Mouse (Mus musculus): ENCODE measurements around the gene Chn2. TPM values are rescaled to one million over a fixed set of nuclear protein-coding genes. Genes with fewer than 3 reads are reported as not detected.

Gene Chn2
- total RNA-seq, 2 experiments from 2014 or later = 7.5 to 8.0 TPM

DNA sequence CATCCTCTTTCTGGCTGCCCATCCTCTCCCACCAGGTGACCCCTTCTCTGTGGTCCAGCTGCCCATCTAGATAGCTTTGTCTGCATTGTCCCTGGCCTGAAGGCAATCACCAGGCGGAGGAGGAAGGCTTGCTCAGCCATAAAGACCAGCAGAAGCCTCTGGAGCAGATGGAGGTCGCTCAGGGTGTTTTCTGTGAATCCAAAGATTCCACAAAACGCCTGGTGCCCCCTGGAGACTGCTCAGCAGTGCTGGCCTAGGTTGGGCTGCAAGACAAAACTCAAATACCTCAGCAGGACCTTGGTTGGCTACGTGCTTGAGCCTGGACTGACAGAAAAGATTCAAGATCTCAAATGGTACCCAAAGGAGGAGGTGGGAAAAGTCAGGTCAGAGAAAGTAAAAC, 186.0 kb downstream of the Chn2 start:
- no peak for ATAC-seq (replicated peaks; ENCODE audit: poor library complexity)

DNA sequence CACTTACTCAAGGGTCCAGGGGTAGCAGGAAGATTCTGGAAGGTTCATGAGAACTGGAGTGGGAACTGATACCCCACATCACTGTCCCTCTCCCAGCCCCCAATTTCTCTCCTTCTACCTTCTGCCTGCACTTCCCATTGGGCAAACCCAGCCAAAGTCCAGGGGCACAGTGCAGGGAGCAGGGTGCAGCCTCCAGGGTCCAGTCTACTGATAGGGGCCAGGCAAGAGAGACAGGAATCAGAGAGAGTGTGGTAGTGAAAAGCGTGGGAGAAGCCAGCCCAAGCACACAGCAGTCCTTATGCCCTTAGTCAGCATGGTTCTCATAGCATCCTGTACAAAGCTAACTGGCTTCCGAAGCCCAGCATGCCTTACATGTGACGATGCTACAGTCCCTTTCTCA, 187.7 kb downstream of the Chn2 start:
- no peak for ATAC-seq (replicated peaks; ENCODE audit: poor library complexity)

DNA sequence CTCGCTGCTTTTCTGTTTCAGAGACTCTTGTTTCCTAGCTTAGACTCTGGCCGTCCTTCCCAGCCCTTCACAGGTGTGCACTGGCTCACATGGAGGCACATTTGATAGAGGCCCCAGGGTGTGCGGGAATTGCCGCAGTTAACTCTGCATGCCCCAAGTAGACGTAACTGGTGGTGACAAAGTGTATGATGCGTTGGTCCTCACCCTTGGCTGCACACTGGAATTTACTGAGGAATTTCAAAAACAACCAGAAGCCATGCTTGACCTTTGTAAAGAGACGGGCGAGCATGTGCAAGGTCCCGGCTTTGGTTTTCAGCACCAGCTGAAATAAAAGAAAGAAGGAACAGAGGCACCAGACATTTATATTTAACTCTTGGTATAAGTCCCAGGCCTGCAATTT, 189.1 kb downstream of the Chn2 start:
- ATAC-seq (replicated peaks; ENCODE audit: poor library complexity) = no peak

DNA sequence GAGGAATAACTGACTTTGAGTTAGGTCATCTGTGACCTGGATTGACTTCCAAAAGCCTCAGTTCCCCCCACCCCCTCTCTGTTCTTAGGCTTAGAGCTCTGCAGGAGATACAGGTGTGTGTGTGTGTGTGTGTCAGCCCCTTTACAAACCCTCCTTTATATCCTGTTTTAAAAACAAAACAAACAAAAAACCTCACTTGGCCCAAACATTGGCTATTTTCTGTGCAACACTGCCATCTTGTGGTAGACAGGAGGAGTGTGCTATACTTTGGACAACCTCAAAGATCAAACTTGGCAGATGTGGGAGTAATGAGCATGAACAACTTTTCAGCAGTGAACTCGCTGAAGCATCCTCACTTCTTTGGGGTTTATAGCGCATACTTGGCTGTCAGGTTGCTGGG, 189.5 kb downstream of the Chn2 start:
- peak; percentile 74 for ATAC-seq (replicated peaks; ENCODE audit: poor library complexity)

DNA sequence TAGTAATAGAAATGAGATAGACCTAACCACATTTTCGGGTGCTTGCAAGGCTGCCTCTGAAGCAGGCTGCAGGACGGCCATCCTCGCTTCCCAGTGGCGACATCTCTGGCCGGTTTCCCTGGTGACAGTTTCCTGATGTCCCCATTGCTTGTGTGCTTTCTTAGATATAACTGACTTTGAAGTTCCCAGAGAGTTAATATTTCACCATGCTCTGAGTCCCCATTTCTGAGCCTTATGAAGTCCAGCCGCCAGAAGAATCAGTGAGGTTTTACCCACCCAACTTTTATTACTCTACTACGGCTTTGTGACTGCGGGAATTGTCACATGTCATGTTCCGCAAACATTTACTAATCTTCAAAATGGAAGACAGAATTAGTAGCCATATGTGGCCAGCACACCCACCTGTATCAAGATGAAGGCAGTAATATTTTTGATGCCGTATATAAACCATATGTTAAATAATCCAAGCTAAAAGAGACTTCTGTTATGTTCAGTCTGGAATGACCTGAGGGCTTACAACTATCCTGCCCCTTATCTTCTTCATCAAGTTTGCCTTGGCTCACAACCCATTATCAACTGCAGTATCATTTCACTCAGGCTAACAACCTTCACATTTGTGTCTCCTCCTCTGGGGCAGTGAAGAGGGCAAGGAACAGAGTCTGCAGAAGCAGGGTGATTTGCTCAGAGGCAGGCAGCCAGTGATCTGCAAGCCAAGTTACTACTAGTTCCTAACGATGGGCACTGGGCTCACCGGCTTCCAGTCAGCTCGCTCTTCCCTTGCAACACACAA, 192.6 kb downstream of the Chn2 start:
- no peak for ATAC-seq (replicated peaks; ENCODE audit: poor library complexity)

DNA sequence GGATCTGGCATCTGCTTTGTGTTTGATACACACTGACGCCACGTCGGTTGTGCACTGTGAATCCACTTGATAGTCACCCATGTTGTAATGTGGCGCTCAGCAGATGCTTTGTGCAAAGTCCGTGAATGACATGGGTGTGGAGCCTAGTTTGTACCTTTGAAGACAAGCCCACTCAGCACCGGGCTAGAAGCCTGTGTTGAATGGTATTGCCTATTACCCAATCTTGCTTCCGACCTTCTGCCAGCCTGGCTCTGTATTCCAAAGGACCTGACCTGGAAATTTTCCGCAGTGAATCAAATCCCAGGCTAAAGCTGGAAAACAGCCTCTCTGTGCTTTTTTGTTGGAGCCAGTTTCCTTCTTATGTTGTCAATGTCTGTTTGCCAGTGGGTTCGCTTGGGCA, 197.1 kb downstream of the Chn2 start:
- no peak for ATAC-seq (replicated peaks; ENCODE audit: poor library complexity)

DNA sequence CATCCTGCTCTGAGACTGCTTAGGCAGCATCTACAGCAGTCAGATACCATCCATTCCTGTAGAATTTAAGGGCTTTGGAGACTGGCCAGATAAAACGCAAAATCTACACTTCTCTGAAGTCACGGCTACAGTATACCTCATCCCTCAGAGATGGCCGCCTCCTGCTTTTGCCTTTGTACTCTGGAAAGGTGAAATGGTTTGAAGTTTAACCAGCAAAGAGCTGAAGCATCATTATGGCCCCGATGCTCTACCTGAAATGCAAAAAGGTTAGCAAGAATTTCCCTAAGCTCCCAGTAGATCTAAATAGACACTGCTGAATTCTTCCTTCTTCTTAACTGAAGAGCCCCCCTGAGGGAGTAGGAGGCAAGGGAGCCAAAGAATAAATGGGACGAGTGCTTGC, 202.4 kb downstream of the Chn2 start:
- ATAC-seq (replicated peaks; ENCODE audit: poor library complexity) = no peak

DNA sequence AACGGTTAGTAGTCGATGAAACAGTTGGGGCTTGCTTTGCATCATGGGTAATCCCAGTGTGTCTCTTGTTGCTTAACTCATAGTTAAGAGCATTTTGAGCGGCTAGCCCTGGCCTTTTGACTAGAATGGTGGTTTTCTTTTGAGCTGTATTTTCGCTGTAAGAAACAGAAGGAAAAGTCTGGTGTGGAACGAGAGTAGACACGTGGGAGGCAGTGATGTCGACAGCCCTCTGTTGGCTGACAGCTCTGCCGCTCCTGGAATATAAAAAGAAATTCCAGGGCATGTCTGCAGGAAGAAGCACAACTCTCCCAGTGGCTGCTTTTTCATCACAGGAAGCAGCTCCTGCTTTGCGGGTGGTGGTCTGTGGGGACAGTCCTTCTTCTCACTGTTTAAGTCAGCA, 202.9 kb downstream of the Chn2 start:
- ATAC-seq (replicated peaks; ENCODE audit: poor library complexity) = no peak

DNA sequence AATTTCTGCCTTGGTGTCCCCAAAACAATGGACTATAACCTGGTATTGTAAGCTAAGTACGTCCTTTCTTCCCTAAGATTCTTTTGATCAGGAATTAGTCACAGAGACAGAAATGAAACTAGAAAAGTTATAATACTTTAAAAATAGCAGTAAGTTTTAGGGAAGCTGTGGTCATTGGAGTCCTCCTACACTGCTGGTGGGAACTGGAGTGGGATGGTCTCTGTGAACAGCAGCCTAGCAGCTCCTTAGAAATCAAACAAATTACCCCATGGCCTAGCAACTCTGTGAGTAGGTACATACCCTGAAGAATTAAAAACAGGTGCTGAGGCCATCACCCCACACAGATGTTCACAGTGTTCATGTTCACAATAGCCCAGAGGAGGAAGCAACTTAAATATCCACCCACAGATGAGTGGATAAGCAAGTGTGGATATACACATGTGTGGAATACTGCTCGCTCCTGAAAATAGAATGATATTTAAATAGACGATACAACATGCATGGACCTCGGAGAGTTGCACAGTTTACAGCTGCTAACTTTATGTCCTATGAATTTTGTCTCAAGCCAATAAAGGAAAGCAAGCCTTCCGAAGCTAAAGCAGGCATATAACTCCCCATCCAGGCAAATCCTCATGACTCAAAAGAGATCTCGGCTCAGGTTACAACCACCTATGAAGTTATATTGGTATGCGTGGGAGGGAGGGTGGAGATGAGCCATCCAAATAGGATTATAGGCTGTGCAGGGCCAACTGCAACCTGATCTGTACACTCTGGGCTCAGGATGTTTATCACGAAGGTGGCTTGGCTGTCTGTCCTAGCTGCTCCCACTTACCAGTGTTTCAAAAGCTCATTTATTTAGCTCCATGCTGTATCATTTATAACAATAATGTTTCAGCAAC, 209.2 kb downstream of the Chn2 start:
- peak; percentile 65 for ATAC-seq (replicated peaks; ENCODE audit: poor library complexity)

DNA sequence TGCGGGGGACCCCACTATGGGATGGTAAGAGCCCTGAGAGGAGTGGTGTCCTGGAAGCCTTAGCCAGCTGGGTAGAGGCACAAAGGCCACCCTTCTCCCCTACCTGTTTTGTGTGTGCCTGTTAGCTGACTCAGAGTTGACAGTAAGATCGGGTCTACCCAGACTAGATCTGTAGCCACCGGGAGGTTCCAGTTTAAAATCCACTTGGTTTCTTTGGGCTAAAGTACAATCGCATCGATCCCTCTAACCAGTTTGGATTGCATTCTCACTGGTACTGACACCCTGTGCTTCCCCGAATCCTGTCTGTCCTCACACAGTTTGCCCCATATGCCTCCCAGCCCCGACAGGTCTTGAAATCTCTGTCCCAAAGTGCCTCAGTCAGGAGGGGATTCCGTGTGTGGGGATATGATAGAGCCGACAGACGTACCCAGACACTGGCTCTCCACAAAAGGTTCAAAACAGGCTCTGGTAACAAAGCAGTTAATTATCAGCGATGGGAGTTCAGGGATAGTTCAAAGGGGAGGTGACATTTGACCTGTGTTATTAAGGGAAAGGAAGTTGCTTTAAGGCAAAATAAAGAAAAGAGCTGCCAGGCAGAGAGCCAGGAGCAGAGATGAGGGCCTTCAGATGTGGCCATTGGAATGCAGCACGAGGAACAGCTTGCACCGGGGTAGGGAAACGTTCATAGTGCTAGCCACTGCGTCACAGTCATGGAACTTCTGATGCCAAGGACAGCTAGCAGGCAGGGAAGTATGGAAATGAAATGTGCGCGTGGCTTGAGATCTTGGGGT, 212.2 kb downstream of the Chn2 start:
- ATAC-seq (replicated peaks; ENCODE audit: poor library complexity) = no peak

DNA sequence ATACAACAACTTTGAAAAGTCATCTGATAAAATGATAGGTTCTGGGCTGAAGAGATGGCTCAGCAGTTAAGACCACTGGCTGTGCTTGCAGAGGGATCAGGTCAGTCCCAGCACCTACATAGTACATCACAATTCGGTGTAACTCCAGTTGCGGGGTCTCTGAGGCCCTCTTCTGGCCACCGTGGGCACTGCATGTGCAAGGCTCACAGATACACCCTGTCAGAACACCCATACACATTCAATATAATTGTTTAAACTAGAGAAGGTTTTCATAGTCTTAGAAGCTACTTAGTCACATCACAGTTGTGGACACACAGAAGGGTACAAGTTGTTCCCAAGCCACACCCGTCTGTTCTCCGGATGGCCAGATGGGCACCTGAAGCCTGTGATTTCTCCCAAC, 213.9 kb downstream of the Chn2 start:
- ATAC-seq (replicated peaks; ENCODE audit: poor library complexity) = peak; percentile 70

DNA sequence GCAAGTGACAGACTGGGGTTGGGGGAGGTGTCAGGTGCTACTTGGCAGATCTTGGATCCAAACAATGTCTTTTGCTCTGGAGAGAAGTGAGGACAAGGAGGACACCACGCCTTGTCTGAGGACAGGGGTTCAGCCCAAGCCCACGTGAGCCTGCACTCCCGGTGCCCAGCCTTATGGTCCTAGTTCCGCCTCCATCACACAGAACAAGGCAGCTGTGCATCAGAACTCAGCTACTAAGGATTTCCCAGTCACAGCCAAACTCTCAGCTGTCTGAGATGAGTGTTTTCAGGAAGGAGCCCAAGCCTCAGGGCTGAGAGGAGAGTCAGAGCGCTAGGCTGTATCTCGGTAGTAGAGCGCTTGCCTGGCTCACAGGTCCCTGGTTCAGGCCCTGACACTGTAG, 214.5 kb downstream of the Chn2 start:
- ATAC-seq (replicated peaks; ENCODE audit: poor library complexity) = no peak

DNA sequence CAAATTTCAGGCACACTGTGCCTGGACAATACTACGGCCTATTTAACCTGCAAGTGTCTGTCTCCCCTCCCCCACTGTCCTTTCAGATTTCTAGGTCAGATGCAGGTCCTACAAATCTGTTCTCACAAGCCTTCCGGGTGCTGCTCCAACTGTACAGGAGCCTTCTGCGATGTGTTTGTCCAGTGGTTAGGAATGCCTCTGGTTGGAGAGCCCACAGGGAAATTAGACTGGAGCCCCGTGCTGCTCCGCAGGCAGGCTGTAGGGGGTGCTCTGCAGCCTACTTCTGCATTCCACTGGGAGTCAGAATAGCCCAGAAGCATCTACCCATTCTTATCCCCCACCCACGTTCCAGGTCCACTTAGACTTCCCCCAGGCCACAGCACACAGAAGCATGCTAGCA, 215.4 kb downstream of the Chn2 start:
- no peak for ATAC-seq (replicated peaks; ENCODE audit: poor library complexity)

DNA sequence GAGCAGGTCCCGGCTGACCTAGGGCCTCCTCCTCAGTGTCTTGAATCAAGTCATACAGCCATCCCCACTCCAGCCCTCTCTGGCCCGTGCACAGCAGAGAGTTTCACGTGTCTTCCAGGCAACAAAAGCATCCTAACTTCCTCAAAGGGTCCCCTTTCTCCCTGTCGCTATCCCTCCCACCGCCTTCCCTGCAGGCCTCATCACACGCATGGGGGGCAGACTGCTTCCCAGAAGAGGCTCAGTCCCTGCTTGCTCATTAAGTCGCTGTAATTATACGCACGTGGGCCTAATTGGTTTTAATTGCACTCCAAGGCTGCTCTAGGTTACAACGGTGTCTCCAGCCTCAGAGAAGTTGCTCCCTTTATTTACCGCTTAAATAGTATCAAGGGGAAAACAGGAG, 216.0 kb downstream of the Chn2 start:
- ATAC-seq (replicated peaks; ENCODE audit: poor library complexity) = no peak

DNA sequence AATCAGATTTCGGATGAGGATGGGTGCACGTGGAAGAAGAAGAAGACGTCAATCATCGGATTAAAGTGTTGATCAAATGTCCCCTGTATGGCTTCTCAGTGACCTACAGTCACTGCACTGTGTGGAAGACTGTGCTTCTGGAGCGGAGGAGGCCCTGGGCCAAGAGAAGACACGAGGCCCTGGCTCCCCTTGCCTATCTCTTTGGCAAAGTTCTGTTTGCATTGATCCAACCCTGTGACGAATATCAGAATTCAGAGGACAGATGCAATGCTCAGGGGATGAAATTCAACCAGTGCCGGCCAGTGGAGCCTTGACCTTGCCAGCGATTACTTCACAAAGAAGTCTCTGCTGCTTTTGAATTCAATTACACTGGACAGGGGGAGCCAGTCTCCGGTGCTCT, 217.0 kb downstream of the Chn2 start:
- no peak for ATAC-seq (replicated peaks; ENCODE audit: poor library complexity)

DNA sequence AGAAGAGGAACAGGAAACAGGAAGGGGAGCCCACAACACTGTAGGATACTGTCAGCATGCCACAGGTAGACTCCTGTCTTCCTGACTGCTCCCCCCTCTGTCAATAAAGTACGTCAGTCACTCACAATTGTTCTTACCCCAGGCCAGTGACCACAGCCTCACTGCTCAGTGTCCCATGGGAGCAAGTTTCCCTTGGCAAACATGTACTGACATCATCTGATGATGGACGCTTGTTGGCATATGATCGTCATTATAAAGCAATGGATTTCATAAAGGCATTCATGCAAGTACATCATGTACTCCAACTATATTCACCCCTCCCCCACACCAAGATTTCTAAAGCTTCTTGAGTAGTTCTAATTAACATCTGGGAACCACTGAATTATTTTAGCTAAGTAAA, 218.2 kb downstream of the Chn2 start:
- ATAC-seq (replicated peaks; ENCODE audit: poor library complexity) = no peak

DNA sequence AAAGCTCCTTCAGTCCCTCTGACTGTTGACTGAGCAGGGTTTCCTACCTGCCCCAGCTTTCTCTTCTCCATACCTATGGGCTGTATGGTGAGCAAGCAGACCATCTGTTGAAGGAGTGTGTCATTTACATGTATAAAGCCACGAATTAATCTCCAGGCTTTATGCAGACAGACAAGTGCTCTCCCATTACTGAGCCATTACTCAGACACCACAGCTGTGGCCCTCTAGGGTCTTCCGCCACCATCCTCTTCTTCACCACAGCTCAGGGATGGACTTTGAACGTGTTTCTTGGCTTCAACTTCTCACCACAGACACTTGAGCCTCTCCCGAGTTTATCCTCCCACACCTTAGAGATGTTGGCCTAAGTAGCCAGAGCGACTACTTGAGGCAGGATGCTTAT, 219.1 kb downstream of the Chn2 start:
- ATAC-seq (replicated peaks; ENCODE audit: poor library complexity) = no peak

DNA sequence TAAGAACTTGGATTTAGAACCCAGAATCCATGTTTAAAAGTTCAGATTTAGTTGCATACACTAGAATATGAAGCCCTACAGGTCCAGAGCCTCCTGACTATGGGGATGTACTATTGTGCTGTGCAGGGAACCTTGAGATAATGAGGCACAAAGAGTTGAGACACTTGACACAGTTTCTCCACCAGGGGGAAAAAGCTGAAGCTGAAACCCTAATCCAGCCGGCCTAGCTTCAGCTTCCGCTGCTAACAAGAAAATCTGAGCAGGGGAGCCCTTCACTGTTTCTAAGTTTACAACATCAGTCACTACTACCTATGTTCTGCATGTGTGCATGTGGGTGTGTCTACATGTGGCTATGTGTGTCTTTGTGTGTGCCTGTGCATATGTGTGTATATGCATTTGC, 223.4 kb downstream of the Chn2 start:
- ATAC-seq (replicated peaks; ENCODE audit: poor library complexity) = no peak

DNA sequence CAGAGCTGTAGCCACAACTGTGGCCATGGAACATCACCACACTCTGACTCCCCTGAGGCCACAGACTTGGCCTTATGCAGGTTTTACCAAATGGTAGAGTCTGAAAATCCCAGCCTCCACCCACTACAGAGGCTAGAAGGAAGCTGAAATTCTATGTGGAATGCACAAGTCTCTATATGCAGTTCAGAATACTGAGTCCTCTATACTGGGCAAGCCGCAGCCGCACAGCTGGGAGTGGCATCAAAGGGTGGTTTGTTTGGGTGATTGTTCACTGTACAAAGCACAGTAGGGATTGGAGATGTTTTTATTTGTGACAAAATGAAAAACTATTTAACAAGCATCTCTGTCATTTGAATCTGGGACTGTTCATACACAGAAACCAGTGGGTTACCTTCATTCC, 224.5 kb downstream of the Chn2 start:
- no peak for ATAC-seq (replicated peaks; ENCODE audit: poor library complexity)

DNA sequence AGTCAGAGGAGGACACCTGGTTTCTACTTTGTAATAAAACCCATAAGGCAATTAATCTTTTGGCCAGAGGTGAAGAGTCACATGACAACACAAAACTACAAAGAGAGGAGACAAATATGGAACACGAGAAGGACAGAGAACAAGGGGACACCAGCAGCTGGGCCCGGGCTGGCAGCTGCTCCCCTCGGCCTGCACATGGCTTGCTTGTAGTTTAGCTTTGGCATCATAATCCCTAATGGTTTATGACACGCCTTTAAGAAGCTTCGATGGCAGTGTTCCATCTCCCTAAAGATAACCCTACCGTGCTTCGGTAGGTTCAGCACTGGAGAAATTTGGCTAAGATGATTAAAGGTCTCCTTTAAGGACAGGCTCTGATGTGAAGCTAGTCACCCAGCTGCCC, 225.2 kb downstream of the Chn2 start:
- ATAC-seq (replicated peaks; ENCODE audit: poor library complexity) = no peak

DNA sequence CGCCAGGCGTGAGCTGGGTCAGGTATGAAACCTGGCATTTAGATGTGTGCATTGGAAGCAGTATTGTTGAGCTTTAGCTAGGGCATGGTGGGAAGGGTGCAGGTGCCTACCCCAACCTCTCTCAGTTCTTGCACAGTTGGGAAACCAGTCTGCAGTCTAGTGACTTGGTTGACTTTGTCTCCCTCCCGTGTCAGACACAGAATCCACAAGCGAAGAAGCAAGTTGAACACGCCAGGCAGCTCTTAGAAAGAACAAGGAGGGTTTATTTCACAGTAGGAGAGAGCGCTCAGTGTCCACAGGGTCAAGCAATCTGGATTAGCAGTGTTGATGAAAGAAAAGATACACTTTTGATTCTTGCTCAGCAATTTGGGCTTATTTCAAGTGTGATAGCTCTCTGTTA, 226.0 kb downstream of the Chn2 start:
- ATAC-seq (replicated peaks; ENCODE audit: poor library complexity) = no peak

All from megakaryocyte progenitor cell, adult 5-6 weeks (primary cell).